Mouse (Mus musculus) adrenal gland, postnatal 25 days (tissue): Measurements from ENCODE around the gene C2cd2l. TPM values are rescaled to one million over a fixed set of nuclear protein-coding genes. Genes with fewer than 3 reads are reported as not detected.
A peak's percentile ranks its signal among the peaks of the same experiment; 100 is the strongest.
"Not testable (repeated sequence)": the region's sequence is repeated elsewhere in the genome, so short reads cannot be mapped to it uniquely, and the experiment has no call there.

Experiments
- DNase-seq: peaks from one replicate; pipeline ENCODE4 v3.0.0; 2021; ENCODE audit warnings: mixed read lengths
- long read RNA-seq: library from polyadenylated mRNA; stranded (forward); transcript quantifications from one replicate; pipeline ENCODE4 v2.0.0, GENCODE M21; 2021
- total RNA-seq: library from RNA; stranded (reverse); gene quantifications from 2 replicates; pipeline ENCODE4 v1.2.3, GENCODE M21; 2021

The C2cd2l gene
- total RNA-seq = 43.3 and 48.8 TPM in 2 replicates
- long read RNA-seq, full-length matches to known transcripts = 10 of 17 reads
- long read RNA-seq, partial matches to known transcripts = 3 of 17 reads
- long read RNA-seq, other reads (novel, unspliced or antisense) = 4 of 17 reads

GRCm38 (mm10) chr9:44319887-44320798 is at the start of gene C2cd2l:
Gene C2cd2l, minus strand, starts transcription at chr9:44320285.
- peak; percentile 89 for DNase-seq

DNA sequence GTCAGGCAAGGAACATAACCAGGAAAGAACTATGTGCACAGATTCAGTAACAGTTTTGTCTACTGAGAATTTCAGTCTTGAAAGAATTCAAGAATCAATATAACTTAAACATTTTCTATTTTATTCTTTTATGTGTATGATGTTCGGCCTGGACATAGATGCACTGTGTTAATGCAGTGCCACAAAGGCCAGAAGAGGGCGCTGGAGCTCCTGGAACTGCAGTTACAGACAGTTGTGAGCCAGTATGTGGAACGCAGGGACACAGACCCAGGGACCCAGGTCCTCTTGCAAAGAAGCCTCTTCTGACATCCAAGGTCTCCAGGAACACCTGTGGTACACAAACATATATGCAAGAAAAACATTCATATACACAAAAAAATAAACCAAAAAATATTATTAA is 44.4 kb upstream of the C2cd2l start:
- no peak for DNase-seq

GRCm38 (mm10) chr9:44361931-44362330 is 41.8 kb upstream of the C2cd2l start:
- DNase-seq = not testable (repeated sequence)

DNA sequence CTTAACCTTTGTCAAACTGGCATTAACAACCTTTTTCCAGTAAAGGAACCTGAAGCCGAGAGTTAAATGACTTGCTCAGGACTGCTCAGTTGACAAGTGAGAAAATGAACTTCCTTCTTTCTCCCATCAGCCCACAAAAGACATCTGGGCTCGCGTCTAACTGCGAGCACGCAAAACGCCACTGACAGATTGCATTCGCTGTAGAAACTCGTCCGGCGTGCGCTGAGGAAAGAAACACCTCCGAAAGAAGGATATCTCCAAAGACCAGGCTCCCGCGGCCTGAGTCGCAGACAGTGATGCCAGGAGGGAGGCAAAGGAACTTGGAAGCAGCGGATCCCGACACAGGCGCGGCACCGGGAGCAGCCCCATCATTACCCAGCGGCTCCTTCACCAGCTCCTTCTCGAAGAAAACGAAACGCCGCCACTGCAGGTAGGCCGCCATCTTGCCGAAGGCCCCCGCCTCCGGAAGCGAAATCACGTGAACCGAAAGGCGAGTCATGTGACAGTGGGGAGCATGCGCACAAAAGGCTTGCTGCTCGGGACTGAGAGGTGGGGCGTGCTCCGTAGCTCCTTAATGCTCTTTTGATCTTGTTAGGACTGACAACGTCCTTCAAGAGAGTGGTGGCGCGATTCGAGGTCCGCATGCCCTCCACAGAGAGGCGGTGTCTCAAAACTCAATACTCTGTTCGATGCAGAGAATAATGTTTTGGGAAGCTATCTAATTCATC is 41.3 kb upstream of the C2cd2l start, which contains the start of gene Vps11:
TSS of gene Vps11 (minus strand) at position 481 of the 728 bp plus-strand sequence.
- peak; percentile 94 for DNase-seq

DNA sequence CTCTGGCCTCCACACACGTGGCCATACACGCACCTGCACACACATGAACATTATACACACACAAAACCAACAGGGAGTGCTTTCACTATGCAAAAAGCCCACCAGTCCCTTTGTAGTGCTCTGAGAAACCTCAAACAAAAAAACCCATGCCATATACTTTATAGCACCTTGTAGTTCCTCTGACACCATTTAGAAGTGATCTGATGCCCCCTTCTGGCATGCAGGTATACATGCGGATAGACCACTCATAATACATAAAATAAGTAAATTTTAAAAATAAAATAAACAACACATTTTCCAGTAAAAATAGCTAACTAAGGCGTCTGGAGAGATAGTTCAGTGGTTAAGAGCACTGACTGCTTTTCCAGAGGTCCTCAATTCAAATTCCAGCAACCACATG is 37.1 kb upstream of the C2cd2l start:
- DNase-seq = no peak

GRCm38 (mm10) chr9:44353142-44353541 is 33.1 kb upstream of the C2cd2l start:
- DNase-seq = peak; percentile 28

GRCm38 (mm10) chr9:44352337-44352736 is 32.3 kb upstream of the C2cd2l start:
- DNase-seq = no peak

DNA sequence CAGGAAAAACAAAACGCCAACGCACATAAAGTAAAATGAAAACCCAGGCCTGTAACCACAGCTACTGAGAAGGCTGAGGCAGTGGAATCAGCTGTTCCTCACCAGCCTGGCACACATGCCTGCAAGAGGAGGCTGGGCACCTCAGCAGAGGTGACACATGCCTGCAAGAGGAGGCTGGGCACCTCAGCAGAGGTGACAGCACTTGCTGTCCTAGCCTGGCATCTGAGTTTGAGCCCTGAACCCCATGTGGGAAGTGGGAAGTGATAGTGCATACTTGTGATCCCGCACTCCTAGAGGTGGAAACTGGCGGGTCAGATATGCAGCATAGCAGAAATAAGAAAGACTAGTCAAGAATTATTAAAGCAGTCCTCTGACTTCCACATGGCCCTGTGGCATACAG is 31.3 kb upstream of the C2cd2l start:
- DNase-seq = no peak

GRCm38 (mm10) chr9:44348546-44348945 is 28.5 kb upstream of the C2cd2l start:
- no peak for DNase-seq

- no peak for DNase-seq
These were observed 27.5 kb upstream of the C2cd2l start for GRCm38 (mm10) chr9:44347621-44348020.

DNA sequence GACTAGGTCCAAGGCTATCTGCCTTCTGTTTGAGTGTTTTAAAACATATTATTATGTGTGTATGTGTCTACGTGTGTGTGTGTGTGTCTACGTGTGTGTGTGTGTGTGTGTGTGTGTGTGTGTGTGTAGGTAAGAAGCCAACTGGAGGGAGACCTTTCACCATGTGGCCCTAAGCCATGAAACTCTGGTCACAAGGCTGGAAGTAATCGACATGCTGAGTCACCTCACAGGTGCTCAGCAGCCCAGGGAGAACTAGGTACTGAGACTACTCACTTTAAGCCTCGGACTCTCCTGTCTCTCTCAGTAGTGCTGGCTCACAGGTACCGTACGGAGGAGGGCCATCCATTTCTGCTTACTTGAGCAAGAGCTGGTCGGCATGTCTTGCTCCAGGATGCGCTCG is 27.1 kb upstream of the C2cd2l start:
- DNase-seq = no peak

DNA sequence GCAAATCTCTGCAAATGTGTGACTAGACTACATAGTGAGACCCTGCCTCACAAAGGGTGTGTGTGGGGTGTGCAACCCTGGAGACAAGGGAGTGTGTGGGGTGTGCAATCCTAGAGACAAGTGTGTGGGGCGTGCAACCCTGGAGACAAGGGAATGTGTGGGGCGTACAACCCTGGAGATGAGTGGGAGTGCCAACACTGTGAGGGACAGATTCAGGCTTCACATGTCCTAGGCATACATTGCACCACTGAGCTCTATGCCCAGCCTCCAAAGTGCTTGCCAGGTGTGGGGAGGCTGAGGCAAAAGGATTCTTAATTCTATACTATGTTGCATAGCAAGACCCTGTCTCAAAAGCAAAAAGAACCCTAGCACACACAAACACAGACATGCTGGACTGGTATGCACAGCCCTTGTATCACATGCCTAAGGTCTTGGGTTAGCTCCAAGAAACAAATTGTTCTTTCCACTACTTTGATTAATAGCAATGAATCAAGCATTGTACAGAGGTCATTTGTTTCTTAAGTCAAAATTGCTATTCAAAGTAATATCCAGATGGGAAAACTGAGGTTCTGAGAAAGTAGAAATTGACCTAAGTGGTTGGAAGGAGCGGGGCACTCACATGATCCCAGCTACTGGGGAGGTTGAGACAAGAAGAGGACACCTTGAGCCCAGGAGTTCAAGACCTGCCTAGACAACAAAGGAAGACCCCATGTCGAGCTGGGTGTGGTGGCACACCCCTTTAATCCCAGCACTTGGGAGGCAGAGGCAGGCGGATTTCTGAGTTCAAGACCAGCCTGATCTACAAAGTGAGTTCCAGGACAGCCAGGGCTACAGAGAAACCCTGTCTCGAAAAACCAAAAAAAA is 25.7 kb upstream of the C2cd2l start:
- DNase-seq = no peak

GRCm38 (mm10) chr9:44343781-44344421 is 23.8 kb upstream of the C2cd2l start, which contains the start of gene Hmbs:
Gene Hmbs, minus strand, starts transcription at chr9:44344228.
- peak; percentile 89 for DNase-seq

- DNase-seq = no peak
These were observed 23.2 kb upstream of the C2cd2l start for GRCm38 (mm10) chr9:44343290-44343689.

GRCm38 (mm10) chr9:44342605-44343004 is 22.5 kb upstream of the C2cd2l start:
- no peak for DNase-seq

- no peak for DNase-seq
These were observed 22.1 kb upstream of the C2cd2l start for GRCm38 (mm10) chr9:44342173-44342572.

GRCm38 (mm10) chr9:44341487-44341886 is 21.4 kb upstream of the C2cd2l start:
- no peak for DNase-seq

GRCm38 (mm10) chr9:44338574-44338973 is 18.5 kb upstream of the C2cd2l start:
- no peak for DNase-seq

DNA sequence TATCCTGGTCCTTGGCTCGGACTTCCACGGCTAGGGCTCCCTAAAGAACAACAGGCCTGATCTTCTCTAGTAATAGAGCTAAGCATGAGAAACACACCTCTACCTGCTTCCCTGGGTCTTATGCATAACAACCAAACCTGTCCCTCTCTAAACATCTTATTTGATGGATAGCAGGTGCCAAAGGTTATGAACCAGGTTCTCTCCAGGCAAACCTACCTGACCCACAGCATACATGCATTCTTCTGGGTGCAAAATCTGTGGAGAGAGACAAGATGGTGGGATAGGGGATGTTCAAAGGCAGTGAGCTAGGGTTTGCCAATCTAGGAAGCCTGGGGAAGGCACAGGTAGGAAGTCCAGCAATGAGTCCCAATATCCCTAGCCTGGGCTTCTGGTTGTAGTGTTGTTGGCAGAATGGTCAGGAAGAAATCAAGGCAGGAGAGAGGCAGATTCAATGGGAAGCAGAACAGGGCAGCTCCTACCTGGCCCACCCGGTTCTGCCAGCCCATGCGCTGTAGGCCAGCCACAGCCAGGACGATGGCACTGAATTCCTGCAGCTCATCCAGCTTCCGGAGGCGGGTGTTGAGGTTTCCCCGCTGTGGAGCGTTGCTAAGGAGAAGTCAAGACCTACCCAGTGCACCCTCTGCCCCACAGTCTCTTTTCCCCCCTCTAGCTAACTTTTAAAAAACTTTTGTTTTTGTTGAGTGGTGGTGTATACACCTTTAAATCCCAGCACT is 17.5 kb upstream of the C2cd2l start:
- DNase-seq = no peak

GRCm38 (mm10) chr9:44336964-44337363 is 16.9 kb upstream of the C2cd2l start:
- DNase-seq = no peak

DNA sequence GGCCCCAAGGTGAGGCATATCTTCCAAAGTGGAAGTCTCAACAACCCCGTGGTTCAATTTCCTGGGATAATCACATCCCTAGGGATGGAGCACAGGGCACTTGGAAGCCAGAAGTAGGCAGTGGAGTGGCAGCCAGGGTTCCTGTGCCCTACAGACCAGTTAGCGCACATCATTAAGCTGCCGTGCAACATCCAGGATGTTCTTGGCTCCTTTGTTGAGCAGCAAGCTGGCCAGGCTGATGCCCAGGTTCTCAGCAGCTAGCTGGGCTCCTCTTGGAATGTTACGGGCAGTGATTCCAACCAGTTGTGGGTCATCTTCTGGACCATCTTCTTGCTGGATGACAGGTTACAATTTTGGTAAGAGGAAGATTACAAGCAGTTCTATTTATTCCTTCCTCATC is 16.4 kb upstream of the C2cd2l start:
- not testable (repeated sequence) for DNase-seq
